Mouse (Mus musculus): ENCODE data around the gene Fat4.

The Fat4 gene

GRCm38 (mm10) chr3:38886890-38887355 is at the start of gene Fat4:
Fat4 (plus strand) TSS chr3:38886940.
- no peak for DNase-seq (ENCODE audit: low spot score)

- no peak for DNase-seq (ENCODE audit: low spot score)
Observed at GRCm38 (mm10) chr3:38839438-38839837, 47.3 kb upstream of the Fat4 start.

- DNase-seq (ENCODE audit: low spot score): no peak
Observed at GRCm38 (mm10) chr3:38843000-38843538, 43.7 kb upstream of the Fat4 start.

- no peak for DNase-seq (ENCODE audit: low spot score)
Observed at GRCm38 (mm10) chr3:38846602-38847382, 39.9 kb upstream of the Fat4 start.

- DNase-seq (ENCODE audit: low spot score): no peak
Observed at GRCm38 (mm10) chr3:38849077-38849476, 37.7 kb upstream of the Fat4 start.

- DNase-seq (ENCODE audit: low spot score): peak; percentile 20
Observed at GRCm38 (mm10) chr3:38849536-38849935, 37.2 kb upstream of the Fat4 start.

- no peak for DNase-seq (ENCODE audit: low spot score)
Observed at GRCm38 (mm10) chr3:38853650-38854049, 33.1 kb upstream of the Fat4 start.

GRCm38 (mm10) chr3:38860683-38861082 is 26.1 kb upstream of the Fat4 start:
- DNase-seq (ENCODE audit: low spot score): no peak

GRCm38 (mm10) chr3:38871291-38871690 is 15.4 kb upstream of the Fat4 start:
- no peak for DNase-seq (ENCODE audit: low spot score)

GRCm38 (mm10) chr3:38875872-38876271 is 10.9 kb upstream of the Fat4 start:
- no peak for DNase-seq (ENCODE audit: low spot score)

- no peak for DNase-seq (ENCODE audit: low spot score)
Observed at GRCm38 (mm10) chr3:38876706-38877105, 10.0 kb upstream of the Fat4 start.

- no peak for DNase-seq (ENCODE audit: low spot score)
Observed at GRCm38 (mm10) chr3:38882778-38883177, 4.0 kb upstream of the Fat4 start.

- DNase-seq (ENCODE audit: low spot score): no peak
Observed at GRCm38 (mm10) chr3:38883676-38884075, 3.1 kb upstream of the Fat4 start.

GRCm38 (mm10) chr3:38884276-38884675 is 2.5 kb upstream of the Fat4 start:
- peak; percentile 25 for DNase-seq (ENCODE audit: low spot score)

- no peak for DNase-seq (ENCODE audit: low spot score)
Observed at GRCm38 (mm10) chr3:38884919-38885418, 1.8 kb upstream of the Fat4 start.

GRCm38 (mm10) chr3:38885481-38886001 is 1.2 kb upstream of the Fat4 start:
- no peak for DNase-seq (ENCODE audit: low spot score)

GRCm38 (mm10) chr3:38886061-38886821 is 499 bp upstream of the Fat4 start:
- no peak for DNase-seq (ENCODE audit: low spot score)

GRCm38 (mm10) chr3:38887381-38887991 is 746 bp downstream of the Fat4 start:
- DNase-seq (ENCODE audit: low spot score): no peak

GRCm38 (mm10) chr3:38888111-38888510 is 1.4 kb downstream of the Fat4 start:
- DNase-seq (ENCODE audit: low spot score): no peak

- DNase-seq (ENCODE audit: low spot score): no peak
Observed at GRCm38 (mm10) chr3:38892791-38893224, 6.1 kb downstream of the Fat4 start.

GRCm38 (mm10) chr3:38900839-38901238 is 14.1 kb downstream of the Fat4 start:
- no peak for DNase-seq (ENCODE audit: low spot score)

GRCm38 (mm10) chr3:38906832-38907231 is 20.1 kb downstream of the Fat4 start:
- DNase-seq (ENCODE audit: low spot score): no peak

Data from c-Kit-positive CD71-positive TER-119-positive erythroid progenitor cells, embryonic 14.5 days (primary cell).